Mouse (Mus musculus) midbrain, embryonic 12.5 days (tissue): Measurements from ENCODE around the gene Lrrc41. TPM values are rescaled to one million over a fixed set of nuclear protein-coding genes. Genes with fewer than 3 reads are reported as not detected.

ENCODE experiments used
- ATAC-seq: fragments of 200-750 bp; cut with Nextera tagmentation; 2 replicates; pipeline ENCODE4 v1.8.0; 2017; ENCODE audit warnings: low read depth, moderate TSS enrichment, moderate library complexity; ENCODE audit not compliant: low FRiP score
- H3K27ac ChIP-seq: fragments of 300-500 bp; sonication (generic); replicated peaks from 2 replicates; pipeline ENCODE4 v1.5.1; 2016; ENCODE audit warnings: mild to moderate bottlenecking
- H3K27me3 ChIP-seq: fragments of 300-500 bp; sonication (generic); 2 replicates; pipeline ENCODE4 v1.6.1; 2016; ENCODE audit warnings: mild to moderate bottlenecking
- H3K36me3 ChIP-seq: fragments of 300-500 bp; sonication (generic); 2 replicates; pipeline ENCODE4 v1.6.1; 2016
- H3K4me1 ChIP-seq: fragments of 300-500 bp; sonication (generic); 2 replicates; pipeline ENCODE4 v1.6.1; 2016
- H3K4me2 ChIP-seq: fragments of 300-500 bp; sonication (generic); replicated peaks from 2 replicates; pipeline ENCODE4 v1.6.1; 2016; ENCODE audit warnings: mild to moderate bottlenecking, moderate library complexity
- H3K4me3 ChIP-seq: fragments of 300-500 bp; sonication (generic); 2 replicates; pipeline ENCODE4 v1.5.1; 2016; ENCODE audit warnings: mild to moderate bottlenecking
- H3K9ac ChIP-seq: fragments of 300-500 bp; sonication (generic); replicated peaks from 2 replicates; pipeline ENCODE4 v1.6.1; 2016; ENCODE audit warnings: mild to moderate bottlenecking, moderate library complexity
- H3K9me3 ChIP-seq: fragments of 300-500 bp; sonication (generic); 2 replicates; pipeline ENCODE4 v1.6.1; 2016; ENCODE audit warnings: mild to moderate bottlenecking
- WGBS: fragments of 180-500 bp; shearing (Covaris S2); methylation state at CpG from one replicate; pipeline ENCODE4 v1.1.7; 2016; 5-methylcytosine and 5-hydroxymethylcytosine counted together
- polyA plus RNA-seq: library from polyadenylated mRNA; unstranded; fragments of >200 nt; fragmentation: Nextera tagmentation; extraction: Ambion mirVana; gene quantifications from 2 replicates; pipeline ENCODE4 v1.2.1, GENCODE M21; 2016

Gene Lrrc41
- polyA plus RNA-seq, 1 experiment from 2014 or later: 71.2 TPM

GRCm38 (mm10) chr4:116137421-116137996 is 62.4 kb downstream of the Lrrc41 start:
- Histone ChIP-seq H3K36me3 (no peaks in the 10 kb centered on the region), H3K27me3 (peaks cover 3% of the 10 kb centered on the region; the same call in 1 of the 2 replicates), H3K9ac (no peak overlapping the region), H3K4me1 (no peaks in the 10 kb centered on the region), H3K4me2 (no peak overlapping the region), H3K27ac (no peak overlapping the region), H3K9me3 (no peaks in the 10 kb centered on the region), H3K4me3 (no peak overlapping the region)
- 53% methylated on average over 13 of the region's 13 CpGs for WGBS
- no peak for ATAC-seq

- no peak overlapping the region for H3K4me3 ChIP-seq
- H3K9ac ChIP-seq: no peak overlapping the region
- H3K36me3 ChIP-seq: no peaks in the 10 kb centered on the region
- 81% methylated on average over 7 of the region's 7 CpGs for WGBS
- H3K9me3 ChIP-seq: no peaks in the 10 kb centered on the region
- H3K4me2 ChIP-seq: no peak overlapping the region
- H3K4me1 ChIP-seq: peaks cover 21% of the 10 kb centered on the region
- no peak for ATAC-seq
- no peak overlapping the region for H3K27ac ChIP-seq
- peaks cover 28% of the 10 kb centered on the region for H3K27me3 ChIP-seq
Measured at GRCm38 (mm10) chr4:116140801-116141574, 65.9 kb downstream of the Lrrc41 start.

- WGBS: 72% methylated on average over 1 of the region's 1 CpGs
- H3K9ac ChIP-seq: no peak overlapping the region
- no peaks in the 10 kb centered on the region for H3K9me3 ChIP-seq
- no peak for ATAC-seq
- no peak overlapping the region for H3K4me2 ChIP-seq
- H3K27me3 ChIP-seq: peaks cover 28% of the 10 kb centered on the region
- H3K4me1 ChIP-seq: peaks cover 21% of the 10 kb centered on the region
- H3K4me3 ChIP-seq: no peak overlapping the region
- H3K27ac ChIP-seq: no peak overlapping the region
- H3K36me3 ChIP-seq: no peaks in the 10 kb centered on the region
Measured at GRCm38 (mm10) chr4:116141736-116142135, 66.7 kb downstream of the Lrrc41 start.

GRCm38 (mm10) chr4:116142269-116142668 is 67.2 kb downstream of the Lrrc41 start:
- Histone ChIP-seq H3K4me2 (no peak overlapping the region), H3K27me3 (peaks cover 28% of the 10 kb centered on the region), H3K36me3 (no peaks in the 10 kb centered on the region), H3K4me1 (peaks cover 21% of the 10 kb centered on the region), H3K27ac (no peak overlapping the region), H3K9ac (no peak overlapping the region), H3K4me3 (no peak overlapping the region), H3K9me3 (no peaks in the 10 kb centered on the region)
- no peak for ATAC-seq
- 76% methylated on average over 7 of the region's 7 CpGs for WGBS

- Histone ChIP-seq H3K27ac (no peak overlapping the region), H3K27me3 (peaks cover 28% of the 10 kb centered on the region), H3K36me3 (no peaks in the 10 kb centered on the region), H3K9me3 (no peaks in the 10 kb centered on the region), H3K9ac (no peak overlapping the region), H3K4me2 (peak overlapping the region; percentile 95), H3K4me3 (peak overlapping the region; percentile 69; the same call in 1 of the 2 replicates), H3K4me1 (peaks cover 21% of the 10 kb centered on the region)
- no peak for ATAC-seq
- WGBS: 16% methylated on average over 7 of the region's 7 CpGs
Measured at GRCm38 (mm10) chr4:116143317-116143811, 68.3 kb downstream of the Lrrc41 start.

GRCm38 (mm10) chr4:116143891-116144717 is 69.0 kb downstream of the Lrrc41 start:
- WGBS: under 1% methylated on average over 47 of the region's 47 CpGs
- peak; percentile 49 for ATAC-seq

More at GRCm38 (mm10) chr4:116143891-116144717, 69.0 kb downstream of the Lrrc41 start:
- H3K9ac ChIP-seq: peak overlapping the region; percentile 76
- no peak overlapping the region for H3K27ac ChIP-seq
- H3K9me3 ChIP-seq: no peaks in the 10 kb centered on the region
- H3K4me2 ChIP-seq: peak overlapping the region; percentile 95
- peaks cover 28% of the 10 kb centered on the region for H3K27me3 ChIP-seq
- peak overlapping the region; percentile 69 for H3K4me3 ChIP-seq
- H3K4me1 ChIP-seq: peaks cover 21% of the 10 kb centered on the region
- no peaks in the 10 kb centered on the region for H3K36me3 ChIP-seq

Other genes starting within 250 kb of the Lrrc41 start
- gene Mob3c, start 247.2 kb upstream of the Lrrc41 start, polyA plus RNA-seq: 4.6 and 6.3 TPM in 2 replicates
- 28.0 and 30.1 TPM in 2 replicates for gene Mknk1, start 236.1 kb upstream of the Lrrc41 start, polyA plus RNA-seq
- not detected in 2 replicates for gene Kncn, start 190.9 kb upstream of the Lrrc41 start, polyA plus RNA-seq
- gene 6430628N08Rik, start 184.6 kb upstream of the Lrrc41 start, polyA plus RNA-seq: 0.42 and 0.50 TPM in 2 replicates
- 18.2 and 18.3 TPM in 2 replicates for gene Dmbx1, start 135.3 kb upstream of the Lrrc41 start, polyA plus RNA-seq
- 4.5 and 5.5 TPM in 2 replicates for gene Faah, start 57.3 kb upstream of the Lrrc41 start, polyA plus RNA-seq
- gene Nsun4, start 21.4 kb upstream of the Lrrc41 start, polyA plus RNA-seq: 20.4 and 20.7 TPM in 2 replicates
- gene Uqcrh, start 198 bp upstream of the Lrrc41 start, polyA plus RNA-seq: 371 and 380 TPM in 2 replicates
- gene Rad54l, start 48.4 kb downstream of the Lrrc41 start, polyA plus RNA-seq: 44.8 and 46.5 TPM in 2 replicates
- 60.9 and 67.9 TPM in 2 replicates for gene Pomgnt1, start 48.6 kb downstream of the Lrrc41 start, polyA plus RNA-seq
- 1.8 and 1.9 TPM in 2 replicates for gene Lurap1, start 76.1 kb downstream of the Lrrc41 start, polyA plus RNA-seq
- gene Tspan1, start 92.3 kb downstream of the Lrrc41 start, polyA plus RNA-seq: 0.09 TPM in 1 of 2 replicates, not detected in the other
- gene 1700042G07Rik, start 98.1 kb downstream of the Lrrc41 start, polyA plus RNA-seq: not detected in 2 replicates
- gene Gm49337, start 98.1 kb downstream of the Lrrc41 start, polyA plus RNA-seq: 0.13 TPM in 1 of 2 replicates, not detected in the other
- gene Pik3r3, start 146.3 kb downstream of the Lrrc41 start, polyA plus RNA-seq: 117 and 127 TPM in 2 replicates